Mouse (Mus musculus): ENCODE data around the gene Mmp10. TPM values are rescaled to one million over a fixed set of nuclear protein-coding genes. Genes with fewer than 3 reads are reported as not detected.

Mmp10 gene
- polyA plus RNA-seq (2012; rRNA removed): not detected in 2 replicates

GRCm38 (mm10) chr9:7502051-7502450, at the start of gene Mmp10:
Mmp10 (plus strand) TSS chr9:7502352.

DNA sequence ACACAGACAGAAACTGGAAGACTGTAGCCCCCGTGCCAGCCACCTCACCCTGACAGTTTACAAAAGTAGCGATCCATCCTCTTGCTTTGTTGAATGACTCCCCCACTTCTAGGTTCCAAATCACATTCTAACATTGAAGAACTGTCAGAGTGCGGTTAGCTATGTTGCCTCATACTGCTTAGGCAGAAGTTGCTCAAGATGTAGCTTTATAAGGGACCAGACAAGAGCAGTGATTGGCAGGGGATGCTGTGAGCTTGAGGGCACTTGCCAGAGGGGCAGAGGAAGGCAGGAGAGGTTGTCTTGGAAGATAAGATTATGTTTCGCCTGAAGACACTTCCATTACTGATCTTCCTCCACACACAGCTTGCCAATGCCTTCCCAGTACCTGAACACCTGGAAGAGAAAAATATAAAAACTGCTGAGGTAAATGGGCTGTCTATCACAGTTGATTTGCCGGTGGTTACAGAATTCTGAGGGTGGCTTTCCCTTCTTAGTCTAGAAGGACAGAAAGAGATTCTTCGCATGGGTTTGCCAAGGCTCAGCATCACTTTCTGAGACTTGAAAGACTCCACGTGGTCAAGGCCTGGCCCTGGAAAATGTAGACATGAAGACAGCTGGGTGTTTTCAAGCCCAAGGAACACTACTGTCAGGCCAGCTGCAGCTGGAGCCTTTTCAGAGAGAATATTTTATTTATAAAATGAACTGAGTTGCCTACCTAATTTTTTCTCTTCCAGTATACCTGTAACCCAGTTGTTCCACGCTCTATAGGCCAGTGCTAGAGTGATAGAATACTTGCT, 56.3 kb downstream of the Mmp10 start, which contains the start of gene Mmp8:
Gene Mmp8, plus strand, starts transcription at position 236 of the 797 bp plus-strand sequence.

Other genes starting within 250 kb of the Mmp10 start
- 0.08 and 0.09 TPM in 2 replicates for gene Mmp13, start 229.8 kb upstream of the Mmp10 start, polyA plus RNA-seq (2012; rRNA removed)
- 0.05 and 0.09 TPM in 2 replicates for gene Mmp12, start 158.0 kb upstream of the Mmp10 start, polyA plus RNA-seq (2012; rRNA removed)
- not detected in 2 replicates for gene Mmp1b, start 114.3 kb upstream of the Mmp10 start, polyA plus RNA-seq (2012; rRNA removed)
- not detected in 2 replicates for gene Mmp3, start 56.5 kb upstream of the Mmp10 start, polyA plus RNA-seq (2012; rRNA removed)
- gene Mmp8, start 56.1 kb downstream of the Mmp10 start, polyA plus RNA-seq (2012; rRNA removed): 0.95 and 0.99 TPM in 2 replicates
- gene Mmp27, start 69.0 kb downstream of the Mmp10 start, polyA plus RNA-seq (2012; rRNA removed): 0.15 and 0.29 TPM in 2 replicates
- not detected in 2 replicates for gene Mmp20, start 125.9 kb downstream of the Mmp10 start, polyA plus RNA-seq (2012; rRNA removed)
- gene Mmp7, start 189.7 kb downstream of the Mmp10 start, polyA plus RNA-seq (2012; rRNA removed): not detected in 2 replicates